Mouse (Mus musculus) kidney, embryonic 16.5 days (tissue): ENCODE data around the gene 1700022I11Rik. TPM values are rescaled to one million over a fixed set of nuclear protein-coding genes. Genes with fewer than 3 reads are reported as not detected.
"Not testable (repeated sequence)": the region's sequence is repeated elsewhere in the genome, so short reads cannot be mapped to it uniquely, and the experiment has no call there.

Experiments used
- ATAC-seq: fragments of 200-750 bp; cut with Nextera tagmentation; 2 replicates; pipeline ENCODE4 v1.8.0; 2017; ENCODE audit warnings: moderate TSS enrichment; ENCODE audit not compliant: low FRiP score, low TSS enrichment
- H3K27ac ChIP-seq: fragments of 300-500 bp; sonication (generic); 2 replicates; pipeline ENCODE4 v1.5.1; 2014; ENCODE audit warnings: low read length
- H3K27me3 ChIP-seq: fragments of 300-500 bp; sonication (generic); 2 replicates; pipeline ENCODE4 v1.6.1; 2014; ENCODE audit warnings: low read length, control low read depth, mixed read lengths; ENCODE audit not compliant: insufficient read depth
- H3K36me3 ChIP-seq: fragments of 300-500 bp; sonication (generic); 2 replicates; pipeline ENCODE4 v1.6.1; 2014; ENCODE audit warnings: low read length, control low read depth, mixed read lengths; ENCODE audit not compliant: insufficient read depth
- H3K4me1 ChIP-seq: fragments of 300-500 bp; sonication (generic); 2 replicates; pipeline ENCODE4 v1.6.1; 2014; ENCODE audit warnings: low read length, control low read depth, mixed read lengths; ENCODE audit not compliant: insufficient read depth
- H3K4me2 ChIP-seq: fragments of 300-500 bp; sonication (generic); replicated peaks from 2 replicates; pipeline ENCODE4 v1.6.1; 2014; ENCODE audit warnings: low read depth, low read length
- H3K4me3 ChIP-seq: fragments of 300-500 bp; sonication (generic); 2 replicates; pipeline ENCODE4 v1.5.1; 2014; ENCODE audit warnings: mild to moderate bottlenecking, low read length
- H3K9ac ChIP-seq: fragments of 300-500 bp; sonication (generic); replicated peaks from 2 replicates; pipeline ENCODE4 v1.6.1; 2014; ENCODE audit warnings: low read length
- H3K9me3 ChIP-seq: fragments of 300-500 bp; sonication (generic); 2 replicates; pipeline ENCODE4 v1.6.1; 2016; ENCODE audit warnings: low read length, control low read depth
- WGBS: fragments of 180-500 bp; shearing (Covaris S2); extraction: QIAGEN DNeasy Blood & Tissue Kit; methylation state at CpG from one replicate; pipeline ENCODE4 v1.1.7; 2014; 5-methylcytosine and 5-hydroxymethylcytosine counted together
- polyA plus RNA-seq: library from polyadenylated mRNA; unstranded; fragments of >200 nt; fragmentation: Nextera tagmentation; extraction: Ambion mirVana; gene quantifications from 2 replicates; pipeline ENCODE4 v1.2.1, GENCODE M21; 2015

1700022I11Rik gene
- polyA plus RNA-seq, 1 experiment from 2014 or later: 0.39 TPM

DNA sequence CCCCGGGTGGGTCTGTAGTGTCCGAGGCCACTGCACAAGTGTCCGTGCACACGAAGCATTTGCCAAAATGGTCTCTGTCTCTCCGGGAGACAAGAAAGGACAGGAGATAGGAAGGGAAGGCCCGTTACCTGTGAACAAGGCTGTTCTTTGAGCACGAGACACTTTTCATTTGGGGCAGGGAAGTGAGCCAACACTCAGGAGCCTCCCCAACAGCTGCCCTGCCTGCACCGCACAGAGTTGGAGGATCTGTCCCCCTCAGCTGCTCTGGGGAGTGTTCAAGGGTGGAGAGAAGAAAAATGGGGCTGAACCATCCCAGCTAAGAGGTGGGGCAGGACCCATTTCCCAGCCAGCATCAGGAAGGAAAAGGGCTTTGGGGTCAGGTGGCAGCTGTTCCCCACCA is 11.4 kb upstream of the 1700022I11Rik start:
- Histone ChIP-seq H3K27me3 (no peaks in the 10 kb centered on the region), H3K9ac (no peak overlapping the region), H3K27ac (no peak overlapping the region), H3K9me3 (no peaks in the 10 kb centered on the region), H3K4me3 (no peak overlapping the region), H3K36me3 (0 out of 2 replicates have a peak, but pooled peaks cover 7% of the 10 kb centered on the region), H3K4me2 (no peak overlapping the region), H3K4me1 (0 out of 2 replicates have a peak, but pooled peaks cover 8% of the 10 kb centered on the region)
- no peak for ATAC-seq
- WGBS: 89% methylated on average over 8 of the region's 8 CpGs

DNA sequence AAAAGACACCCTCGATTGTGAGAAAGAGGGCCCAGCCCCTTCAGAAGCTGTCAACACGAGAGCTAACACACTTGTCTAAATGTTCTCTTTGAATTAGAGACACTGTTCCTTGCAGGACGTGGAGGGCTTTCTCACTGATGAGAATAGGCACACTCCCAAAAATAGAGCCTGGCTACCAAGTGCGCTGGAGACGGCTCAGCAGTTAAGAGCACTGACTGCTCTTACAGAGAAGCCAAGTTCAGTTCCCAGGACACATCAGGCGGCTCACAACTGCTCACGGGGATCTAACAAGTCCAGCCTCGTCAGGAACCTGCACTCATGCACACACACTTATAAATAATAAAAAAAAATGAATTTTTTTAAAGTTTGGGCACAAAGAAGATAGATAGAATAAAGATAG is 10.5 kb upstream of the 1700022I11Rik start:
- 0 out of 2 replicates have a peak, but pooled peaks cover 7% of the 10 kb centered on the region for H3K36me3 ChIP-seq
- 60% methylated on average over 8 of the region's 8 CpGs for WGBS
- no peaks in the 10 kb centered on the region for H3K27me3 ChIP-seq
- H3K9me3 ChIP-seq: no peaks in the 10 kb centered on the region
- H3K27ac ChIP-seq: no peak overlapping the region
- no peak for ATAC-seq
- no peak overlapping the region for H3K9ac ChIP-seq
- 0 out of 2 replicates have a peak, but pooled peaks cover 4% of the 10 kb centered on the region for H3K4me1 ChIP-seq
- H3K4me3 ChIP-seq: no peak overlapping the region
- no peak overlapping the region for H3K4me2 ChIP-seq

DNA sequence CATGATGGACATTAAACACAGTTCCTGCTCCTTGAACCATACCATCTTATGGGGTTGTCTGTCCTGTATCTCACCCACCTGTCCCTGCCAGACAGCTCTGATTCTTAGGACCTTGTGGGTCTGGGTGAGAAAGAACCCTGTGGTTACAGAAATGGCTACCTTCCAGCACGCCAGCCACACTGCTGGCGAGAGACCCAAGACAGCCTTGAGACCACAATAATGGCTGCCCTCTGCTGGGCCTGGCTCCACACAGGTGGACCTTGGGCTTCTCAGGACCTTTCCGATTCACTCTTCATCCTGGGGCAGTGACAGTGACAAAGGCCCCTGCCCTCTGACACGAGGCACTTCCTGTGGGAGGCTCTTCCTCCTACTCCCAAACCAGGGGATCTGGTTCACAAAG is 10.0 kb upstream of the 1700022I11Rik start:
- Histone ChIP-seq H3K4me1 (0 out of 2 replicates have a peak, but pooled peaks cover under 1% of the 10 kb centered on the region), H3K4me3 (no peak overlapping the region), H3K27ac (no peak overlapping the region), H3K27me3 (no peaks in the 10 kb centered on the region), H3K4me2 (no peak overlapping the region), H3K36me3 (0 out of 2 replicates have a peak, but pooled peaks cover 7% of the 10 kb centered on the region), H3K9ac (no peak overlapping the region), H3K9me3 (no peaks in the 10 kb centered on the region)
- ATAC-seq: no peak
- WGBS: 53% methylated on average over 4 of the region's 4 CpGs

DNA sequence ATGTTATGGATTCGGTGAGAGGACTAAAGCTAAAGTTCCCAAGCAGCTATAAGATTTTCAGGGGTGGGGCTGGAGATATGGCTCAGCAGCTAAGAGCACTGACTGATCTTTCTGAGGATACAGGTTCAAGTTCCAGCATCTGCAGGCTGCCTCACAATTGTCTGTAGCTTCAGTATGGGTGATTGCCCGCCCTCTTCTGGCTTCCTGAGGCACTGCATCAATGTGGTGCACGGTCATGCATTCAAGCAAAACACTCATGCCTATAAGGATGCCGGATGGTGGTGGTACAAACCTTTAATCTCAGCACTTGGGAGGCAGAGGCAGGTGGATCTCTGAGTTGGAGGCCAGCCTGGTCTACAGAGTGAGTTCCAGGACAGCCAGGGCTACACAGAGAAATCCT is 7.8 kb upstream of the 1700022I11Rik start:
- H3K9me3 ChIP-seq: no peaks in the 10 kb centered on the region
- H3K4me2 ChIP-seq: no peak overlapping the region
- no peak for ATAC-seq
- peaks cover 6% of the 10 kb centered on the region for H3K4me1 ChIP-seq
- no peak overlapping the region for H3K27ac ChIP-seq
- H3K27me3 ChIP-seq: no peaks in the 10 kb centered on the region
- H3K4me3 ChIP-seq: no peak overlapping the region
- 0 out of 2 replicates have a peak, but pooled peaks cover 7% of the 10 kb centered on the region for H3K36me3 ChIP-seq
- no peak overlapping the region for H3K9ac ChIP-seq
- WGBS: 39% methylated on average over 4 of the region's 4 CpGs

DNA sequence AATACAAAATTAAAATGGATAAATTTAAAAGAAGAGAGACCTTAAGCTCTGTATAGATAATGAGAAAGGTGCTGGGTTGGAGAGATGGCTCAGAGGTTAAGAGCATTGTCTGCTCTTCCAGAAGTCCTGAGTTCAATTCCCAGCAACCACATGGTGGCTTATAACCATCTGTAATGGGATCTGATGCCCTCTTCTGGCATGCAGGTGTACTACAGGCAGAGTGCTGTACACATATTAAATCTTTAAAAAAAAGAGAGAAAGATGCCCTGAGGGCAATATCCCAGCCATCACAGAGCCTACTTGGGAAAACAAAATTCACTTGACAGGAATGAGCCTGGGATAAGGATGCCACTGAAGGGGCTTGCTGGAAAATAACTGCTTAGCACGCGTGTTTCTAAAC is 5.9 kb upstream of the 1700022I11Rik start:
- no peak for ATAC-seq
- H3K36me3 ChIP-seq: no peaks in the 10 kb centered on the region
- 96% methylated on average over 2 of the region's 2 CpGs for WGBS

DNA sequence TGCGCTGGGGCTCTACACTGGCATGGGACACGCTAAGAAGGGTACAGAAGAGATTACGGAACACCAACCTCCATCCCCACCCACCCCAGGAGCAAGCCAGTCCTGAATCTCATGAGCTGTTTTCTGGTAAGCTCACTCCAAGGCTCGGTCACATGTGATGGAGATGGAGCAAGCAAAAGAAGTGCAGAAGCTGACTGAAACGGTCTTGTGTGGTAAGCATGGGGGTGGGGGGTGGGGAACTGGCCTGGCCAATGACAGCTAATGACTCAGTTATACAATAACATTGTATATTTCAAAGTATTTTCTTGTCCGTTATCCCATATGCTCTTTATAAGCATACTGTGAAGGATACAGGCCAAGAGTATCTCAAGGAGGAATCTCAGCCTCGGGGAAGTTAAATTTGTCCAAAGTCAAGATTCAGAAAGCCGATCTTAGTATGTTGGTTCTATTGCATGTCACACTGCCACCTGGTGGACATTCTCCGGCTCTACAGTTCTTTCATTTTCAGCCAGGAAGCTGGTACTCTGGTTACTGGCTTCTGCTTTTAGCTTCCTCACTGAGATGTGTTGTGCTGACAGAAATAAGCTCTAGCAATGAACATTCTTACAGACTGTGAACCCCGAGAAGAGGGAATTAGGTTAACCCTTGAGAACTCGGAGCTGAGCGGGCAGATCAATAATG is 4.2 kb upstream of the 1700022I11Rik start:
- H3K36me3 ChIP-seq: no peaks in the 10 kb centered on the region
- H3K27me3 ChIP-seq: no peaks in the 10 kb centered on the region
- no peak overlapping the region for H3K27ac ChIP-seq
- H3K9me3 ChIP-seq: no peaks in the 10 kb centered on the region
- peak overlapping the region; percentile 43 for H3K4me2 ChIP-seq
- 20% methylated on average over 12 of the region's 12 CpGs for WGBS
- H3K9ac ChIP-seq: no peak overlapping the region
- H3K4me1 ChIP-seq: peaks cover 6% of the 10 kb centered on the region
- ATAC-seq: no peak
- H3K4me3 ChIP-seq: peak overlapping the region; percentile 13; the same call in 1 of the 2 replicates

More for the DNA sequence above, 5.9 kb upstream of the 1700022I11Rik start:
- Histone ChIP-seq H3K4me1 (peaks cover 6% of the 10 kb centered on the region), H3K9ac (no peak overlapping the region), H3K27ac (no peak overlapping the region), H3K4me3 (no peak overlapping the region), H3K9me3 (no peaks in the 10 kb centered on the region), H3K27me3 (no peaks in the 10 kb centered on the region), H3K4me2 (no peak overlapping the region)

DNA sequence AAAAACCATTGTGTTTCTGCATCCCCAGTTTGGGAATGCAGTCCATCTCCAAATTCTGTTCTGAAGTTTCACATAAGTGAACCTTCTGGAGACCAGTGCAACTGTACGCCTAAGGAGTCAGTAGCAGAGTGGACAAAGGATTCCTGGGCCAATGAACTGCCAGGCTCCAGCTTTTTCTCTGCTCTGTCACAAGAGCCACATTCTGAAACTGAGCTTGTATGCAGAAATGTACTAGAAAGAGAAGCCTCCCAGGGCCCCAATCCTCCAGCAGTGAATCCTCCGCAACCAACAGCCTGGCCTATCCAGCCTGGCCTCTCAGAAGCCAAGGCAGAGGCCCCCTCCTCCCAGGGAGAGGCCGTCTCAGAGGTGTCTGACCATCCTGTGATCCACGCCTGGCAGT is 3.5 kb downstream of the 1700022I11Rik start:
- ATAC-seq: no peak
- no peaks in the 10 kb centered on the region for H3K9me3 ChIP-seq

DNA sequence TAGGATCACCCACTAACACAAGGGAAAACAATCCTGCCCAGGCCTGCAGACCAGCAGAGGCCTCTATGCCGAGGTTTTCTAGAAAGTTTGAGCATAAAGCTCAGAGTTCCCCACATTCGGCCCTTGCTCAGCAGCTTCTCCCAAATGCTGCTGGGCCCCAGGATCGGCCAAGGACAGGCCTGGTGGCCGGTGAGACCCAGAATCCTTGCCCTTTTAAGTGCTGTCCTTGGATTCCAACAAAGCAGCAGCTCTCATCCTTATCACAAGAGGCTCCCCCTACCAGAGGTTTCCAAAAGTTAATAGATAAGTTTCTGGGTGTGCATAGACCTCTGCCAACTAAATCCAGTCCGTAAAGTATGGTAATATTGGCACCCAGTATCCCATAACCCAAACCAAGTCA is 4.5 kb downstream of the 1700022I11Rik start:
- Histone ChIP-seq H3K9me3 (no peaks in the 10 kb centered on the region), H3K9ac (no peak overlapping the region), H3K36me3 (peaks cover 17% of the 10 kb centered on the region), H3K4me3 (no peak overlapping the region), H3K4me1 (no peaks in the 10 kb centered on the region), H3K27me3 (no peaks in the 10 kb centered on the region), H3K4me2 (no peak overlapping the region), H3K27ac (no peak overlapping the region)
- no peak for ATAC-seq
- WGBS: 82% methylated on average over 5 of the region's 5 CpGs

More for the DNA sequence above, 3.5 kb downstream of the 1700022I11Rik start:
- Histone ChIP-seq H3K4me1 (no peaks in the 10 kb centered on the region), H3K4me2 (no peak overlapping the region), H3K9ac (no peak overlapping the region), H3K27ac (no peak overlapping the region), H3K27me3 (no peaks in the 10 kb centered on the region), H3K36me3 (0 out of 2 replicates have a peak, but pooled peaks cover 8% of the 10 kb centered on the region), H3K4me3 (no peak overlapping the region)
- WGBS: 51% methylated on average over 4 of the region's 4 CpGs

DNA sequence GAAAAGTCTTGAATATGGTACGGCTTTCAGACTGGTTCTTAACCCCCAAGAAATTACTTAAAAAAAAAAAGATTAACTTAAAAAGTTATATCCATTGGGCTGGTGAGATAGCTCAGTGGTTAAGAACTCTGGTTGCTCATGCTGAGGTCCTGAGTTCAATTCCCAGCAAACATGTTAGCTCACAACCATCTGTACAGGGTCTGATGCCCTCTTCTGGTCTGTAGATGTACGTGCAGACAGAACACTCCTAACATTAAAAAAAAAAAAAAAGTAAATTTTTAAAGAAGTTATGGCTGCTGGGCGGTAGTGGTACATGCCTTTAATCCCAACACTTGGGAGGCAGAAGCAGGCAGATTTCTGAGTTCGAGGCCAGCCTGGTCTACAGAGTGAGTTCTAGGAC is 8.7 kb downstream of the 1700022I11Rik start:
- Histone ChIP-seq H3K4me3 (no peak overlapping the region), H3K9ac (no peak overlapping the region), H3K4me1 (no peaks in the 10 kb centered on the region), H3K36me3 (peaks cover 45% of the 10 kb centered on the region), H3K4me2 (no peak overlapping the region), H3K27ac (no peak overlapping the region), H3K27me3 (no peaks in the 10 kb centered on the region), H3K9me3 (no peaks in the 10 kb centered on the region)
- 93% methylated on average over 4 of the region's 4 CpGs for WGBS
- ATAC-seq: no peak

DNA sequence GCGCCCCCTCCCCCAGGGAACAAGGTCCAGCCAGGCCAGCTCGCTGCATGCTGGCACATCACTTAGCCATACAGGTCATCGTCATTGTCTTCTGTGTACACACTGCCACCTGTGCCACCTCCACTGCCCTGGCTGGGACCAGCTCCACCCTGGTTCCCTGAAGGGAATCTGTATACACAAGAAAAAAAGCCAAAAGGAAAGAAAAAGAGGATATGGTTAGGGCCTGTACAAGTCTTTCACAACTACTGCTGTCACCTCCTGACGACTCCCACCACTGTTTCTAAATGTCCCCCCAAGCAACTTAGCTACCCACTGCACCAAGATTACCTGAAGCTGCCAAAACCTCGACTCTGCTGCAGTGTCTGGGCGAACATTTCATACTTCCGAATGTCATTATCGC is 11.1 kb downstream of the 1700022I11Rik start:
- WGBS: 88% methylated on average over 7 of the region's 8 CpGs
- 0 out of 2 replicates have a peak, but pooled peaks have one; percentile 31 for ATAC-seq
- peaks cover 66% of the 10 kb centered on the region for H3K36me3 ChIP-seq
- not testable (repeated sequence) for H3K27me3 ChIP-seq, H3K4me3 ChIP-seq, H3K27ac ChIP-seq, H3K4me2 ChIP-seq, H3K4me1 ChIP-seq, H3K9me3 ChIP-seq, H3K9ac ChIP-seq
